Mouse (Mus musculus) cerebellum, adult 2 months (tissue): ENCODE measurements around the gene Loxl3. TPM values are rescaled to one million over a fixed set of nuclear protein-coding genes. Genes with fewer than 3 reads are reported as not detected.

ENCODE experiments used
- DNase-seq, 2 experiments: peaks; one replicate each; pipeline ENCODE4 v3.0.0; 2021
- H3K27ac ChIP-seq: fragments of 200-500 bp; 2 replicates; pipeline ENCODE4 v1.5.1; 2012; ENCODE audit warnings: low read length, control low read depth, inconsistent platforms; ENCODE audit not compliant: insufficient read depth
- H3K27me3 ChIP-seq: fragments of 200-500 bp; 2 replicates; pipeline ENCODE4 v1.6.1; 2012; ENCODE audit warnings: inconsistent platforms, mild to moderate bottlenecking, low read length, moderate library complexity; ENCODE audit not compliant: control insufficient read depth, insufficient read depth
- H3K4me1 ChIP-seq: fragments of 200-500 bp; 2 replicates; pipeline ENCODE4 v1.6.1; 2011; ENCODE audit warnings: low read length; ENCODE audit not compliant: control insufficient read depth, insufficient read depth
- H3K4me3 ChIP-seq: fragments of 200-500 bp; replicated peaks from 2 replicates; pipeline ENCODE3; 2011; ENCODE audit warnings: mild to moderate bottlenecking, low read depth, low read length, control low read depth; ENCODE audit not compliant: insufficient read depth
- CTCF ChIP-seq: fragments of 200-500 bp; IDR thresholded peaks from 2 replicates; pipeline ENCODE4 v1.5.1; 2011; ENCODE audit warnings: low read depth, mild to moderate bottlenecking, control low read depth, low read length, moderate library complexity, borderline replicate concordance; ENCODE audit not compliant: insufficient read depth
- POLR2A ChIP-seq: fragments of 200-500 bp; IDR thresholded peaks from 2 replicates; pipeline ENCODE4 v1.6.1; 2011; ENCODE audit warnings: low read length, control low read depth, borderline replicate concordance; ENCODE audit not compliant: insufficient read depth
- WGBS: fragments of 180-500 bp; shearing (Covaris S2); methylation state at CpG from one replicate; pipeline ENCODE4 v1.1.7; 2018; 5-methylcytosine and 5-hydroxymethylcytosine counted together
- polyA plus RNA-seq: library from polyadenylated mRNA; depleted of rRNA; stranded (reverse); fragments of >200 nt; gene quantifications from 2 replicates; pipeline ENCODE4 v1.2.3, GENCODE M21; 2012

The Loxl3 gene
- polyA plus RNA-seq, 1 experiment, result 3.8 TPM

GRCm38 (mm10) chr6:83080210-83080609 lies 46.2 kb downstream of the Loxl3 start:
- peaks cover 7% of the 10 kb centered on the region; the same call in 1 of the 2 replicates for H3K4me1 ChIP-seq
- WGBS, result 92% methylated on average over 5 of the region's 5 CpGs
- H3K4me3 ChIP-seq, result no peak overlapping the region
- TF ChIP-seq CTCF, result no peak
- no peak for TF ChIP-seq POLR2A
- H3K27me3 ChIP-seq, result no peaks in the 10 kb centered on the region; the same call in 1 of the 2 replicates
- no peak for DNase-seq
- H3K27ac ChIP-seq, result no peak overlapping the region

GRCm38 (mm10) chr6:83083497-83083896 lies 49.5 kb downstream of the Loxl3 start:
- no peak for DNase-seq
- no peak overlapping the region for H3K27ac ChIP-seq
- H3K27me3 ChIP-seq, result no peaks in the 10 kb centered on the region; the same call in 1 of the 2 replicates
- peaks cover 7% of the 10 kb centered on the region; the same call in 1 of the 2 replicates for H3K4me1 ChIP-seq
- WGBS, result 11% methylated on average over 5 of the region's 5 CpGs
- no peak overlapping the region for H3K4me3 ChIP-seq
- TF ChIP-seq CTCF, result no peak
- TF ChIP-seq POLR2A, result no peak

GRCm38 (mm10) chr6:83084477-83084876 lies 50.5 kb downstream of the Loxl3 start:
- 6% methylated on average over 6 of the region's 6 CpGs for WGBS
- Histone ChIP-seq H3K27me3 (no peaks in the 10 kb centered on the region; the same call in 1 of the 2 replicates), H3K4me3 (no peak overlapping the region)

GRCm38 (mm10) chr6:83086121-83087035 lies 52.4 kb downstream of the Loxl3 start, which contains the start of gene Lbx2:
Gene Lbx2 (plus strand): TSS chr6:83086367.
- 3% methylated on average over 42 of the region's 42 CpGs for WGBS
- Histone ChIP-seq H3K27me3 (no peaks in the 10 kb centered on the region; the same call in 1 of the 2 replicates), H3K4me3 (no peak within 1 kb of the TSS), H3K27ac (no peak within 1 kb of the TSS), H3K4me1 (no peaks in the 10 kb centered on the region)
- TF ChIP-seq CTCF (no peak), POLR2A (no peak)
- DNase-seq, result no peak

More at GRCm38 (mm10) chr6:83084477-83084876, 50.5 kb downstream of the Loxl3 start:
- Histone ChIP-seq H3K27ac (no peak overlapping the region), H3K4me1 (peaks cover 7% of the 10 kb centered on the region; the same call in 1 of the 2 replicates)
- no peak for TF ChIP-seq POLR2A
- no peak for TF ChIP-seq CTCF
- no peak for DNase-seq

DNA sequence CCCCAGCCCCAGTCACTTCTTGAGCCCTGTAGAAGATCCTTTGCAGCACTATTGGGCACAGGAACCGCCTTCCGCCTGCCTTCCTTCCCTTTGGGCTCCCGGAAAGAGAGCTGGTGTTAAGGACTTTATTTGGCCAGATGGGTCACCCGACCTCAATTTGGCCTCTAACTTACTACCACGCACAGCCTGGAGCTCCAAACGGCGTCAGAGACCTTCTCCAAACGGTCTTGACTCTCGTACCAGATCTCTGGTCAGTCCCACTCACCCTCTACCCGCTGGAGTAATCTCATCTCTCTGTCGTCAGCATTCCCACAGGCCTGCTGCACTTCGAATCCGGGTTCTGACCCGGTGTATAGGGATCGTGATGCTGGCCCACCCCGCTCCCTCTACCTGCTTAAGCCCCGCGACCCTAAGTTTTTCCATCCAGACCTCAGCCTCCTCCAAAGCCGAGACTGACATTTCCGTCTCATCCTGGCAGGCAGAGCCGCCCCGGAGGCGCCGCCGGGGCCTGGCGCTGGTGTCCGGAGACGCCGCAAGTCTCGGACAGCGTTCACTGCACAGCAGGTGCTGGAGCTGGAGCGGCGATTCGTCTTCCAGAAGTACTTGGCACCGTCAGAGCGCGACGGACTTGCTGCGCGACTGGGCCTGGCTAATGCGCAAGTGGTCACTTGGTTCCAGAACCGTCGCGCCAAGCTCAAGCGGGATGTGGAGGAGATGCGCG lies 53.4 kb downstream of the Loxl3 start:
- no peak for DNase-seq
- Histone ChIP-seq H3K4me3 (no peak overlapping the region), H3K4me1 (no peaks in the 10 kb centered on the region), H3K27ac (no peak overlapping the region), H3K27me3 (no peaks in the 10 kb centered on the region; the same call in 1 of the 2 replicates)
- TF ChIP-seq POLR2A, result no peak
- 2% methylated on average over 47 of the region's 47 CpGs for WGBS

- H3K4me3 ChIP-seq, result no peak overlapping the region
Measured at GRCm38 (mm10) chr6:83087926-83088260, 53.9 kb downstream of the Loxl3 start.

GRCm38 (mm10) chr6:83092416-83093127 lies 58.6 kb downstream of the Loxl3 start:
- Histone ChIP-seq H3K4me3 (no peak overlapping the region), H3K27ac (no peak overlapping the region), H3K4me1 (no peaks in the 10 kb centered on the region), H3K27me3 (no peaks in the 10 kb centered on the region; the same call in 1 of the 2 replicates)
- 32% methylated on average over 6 of the region's 6 CpGs for WGBS
- TF ChIP-seq POLR2A (no peak), CTCF (no peak)
- DNase-seq, result no peak

More at GRCm38 (mm10) chr6:83087926-83088260, 53.9 kb downstream of the Loxl3 start:
- Histone ChIP-seq H3K27me3 (no peaks in the 10 kb centered on the region; the same call in 1 of the 2 replicates), H3K27ac (no peak overlapping the region), H3K4me1 (no peaks in the 10 kb centered on the region)
- TF ChIP-seq POLR2A, result no peak
- no peak for TF ChIP-seq CTCF
- 7% methylated on average over 9 of the region's 9 CpGs for WGBS
- DNase-seq, result no peak
